Mouse (Mus musculus) thymus, adult 2 months (tissue): ENCODE measurements around the gene Rapgef5. TPM values are rescaled to one million over a fixed set of nuclear protein-coding genes. Genes with fewer than 3 reads are reported as not detected.

Experiments used
- DNase-seq: peaks from one replicate; pipeline ENCODE4 v3.0.0; 2021
- H3K27ac ChIP-seq: fragments of 200-500 bp; 2 replicates; pipeline ENCODE4 v1.5.1; 2012; ENCODE audit warnings: low read length, control low read depth; ENCODE audit not compliant: control insufficient read depth, insufficient read depth
- H3K27me3 ChIP-seq: fragments of 200-500 bp; 2 replicates; pipeline ENCODE4 v1.6.1; 2012; ENCODE audit warnings: mild to moderate bottlenecking, low read length, moderate library complexity, mixed read lengths; ENCODE audit not compliant: control insufficient read depth, insufficient read depth
- H3K36me3 ChIP-seq: fragments of 200-500 bp; 2 replicates; pipeline ENCODE4 v1.6.1; 2012; ENCODE audit warnings: mild to moderate bottlenecking, low read length, moderate library complexity; ENCODE audit not compliant: control insufficient read depth, insufficient read depth
- H3K4me1 ChIP-seq: fragments of 200-500 bp; replicated peaks from 2 replicates; pipeline ENCODE4 v1.6.1; 2012; ENCODE audit warnings: low read length; ENCODE audit not compliant: control insufficient read depth, insufficient read depth
- H3K4me3 ChIP-seq: fragments of 200-500 bp; 2 replicates; pipeline ENCODE4 v1.5.1; 2012; ENCODE audit warnings: mild to moderate bottlenecking, low read length, control low read depth, moderate library complexity; ENCODE audit not compliant: control insufficient read depth, insufficient read depth
- CTCF ChIP-seq: fragments of 200-500 bp; IDR thresholded peaks from 2 replicates; pipeline ENCODE4 v1.5.1; 2012; ENCODE audit warnings: mild to moderate bottlenecking, control low read depth, low read length, moderate library complexity, borderline replicate concordance; ENCODE audit not compliant: control insufficient read depth, poor library complexity, insufficient read depth; ENCODE audit errors: extremely low read depth
- POLR2A ChIP-seq: fragments of 200-500 bp; IDR thresholded peaks from 2 replicates; pipeline ENCODE4 v1.6.1; 2012; ENCODE audit warnings: mild to moderate bottlenecking, low read length, control low read depth, moderate library complexity; ENCODE audit not compliant: control insufficient read depth, poor library complexity, insufficient read depth; ENCODE audit errors: extremely low read depth
- WGBS: fragments of 180-500 bp; shearing (Covaris S2); methylation state at CpG from one replicate; pipeline ENCODE4 v1.1.7; 2018; 5-methylcytosine and 5-hydroxymethylcytosine counted together
- polyA plus RNA-seq: library from polyadenylated mRNA; depleted of rRNA; stranded (reverse); fragments of >200 nt; gene quantifications from 2 replicates; pipeline ENCODE4 v1.2.3, GENCODE M21; 2012

Rapgef5 gene
- polyA plus RNA-seq, 1 experiment = 5.6 TPM

GRCm38 (mm10) chr12:117674511-117674910 is 158.2 kb downstream of the Rapgef5 start:
- 95% methylated on average over 2 of the region's 2 CpGs for WGBS
- no peak for DNase-seq
- H3K4me3 ChIP-seq = no peak overlapping the region
- no peaks in the 10 kb centered on the region for H3K36me3 ChIP-seq
- no peaks in the 10 kb centered on the region for H3K4me1 ChIP-seq
- no peaks in the 10 kb centered on the region for H3K27me3 ChIP-seq
- TF ChIP-seq CTCF (no peak), POLR2A (no peak)
- H3K27ac ChIP-seq = no peak overlapping the region

GRCm38 (mm10) chr12:117676265-117676664 is 160.0 kb downstream of the Rapgef5 start:
- Histone ChIP-seq H3K36me3 (no peaks in the 10 kb centered on the region), H3K27me3 (no peaks in the 10 kb centered on the region), H3K4me1 (no peaks in the 10 kb centered on the region), H3K4me3 (no peak overlapping the region), H3K27ac (no peak overlapping the region)
- 99% methylated on average over 4 of the region's 4 CpGs for WGBS
- TF ChIP-seq POLR2A (no peak), CTCF (no peak)
- DNase-seq = no peak

- DNase-seq = no peak
- WGBS = 60% methylated on average over 3 of the region's 3 CpGs
- Histone ChIP-seq H3K4me3 (no peak overlapping the region), H3K27ac (no peak overlapping the region), H3K4me1 (no peaks in the 10 kb centered on the region), H3K36me3 (no peaks in the 10 kb centered on the region), H3K27me3 (no peaks in the 10 kb centered on the region)
- no peak for TF ChIP-seq CTCF
- TF ChIP-seq POLR2A = no peak
Observed at GRCm38 (mm10) chr12:117678916-117679315, 162.6 kb downstream of the Rapgef5 start.

DNA sequence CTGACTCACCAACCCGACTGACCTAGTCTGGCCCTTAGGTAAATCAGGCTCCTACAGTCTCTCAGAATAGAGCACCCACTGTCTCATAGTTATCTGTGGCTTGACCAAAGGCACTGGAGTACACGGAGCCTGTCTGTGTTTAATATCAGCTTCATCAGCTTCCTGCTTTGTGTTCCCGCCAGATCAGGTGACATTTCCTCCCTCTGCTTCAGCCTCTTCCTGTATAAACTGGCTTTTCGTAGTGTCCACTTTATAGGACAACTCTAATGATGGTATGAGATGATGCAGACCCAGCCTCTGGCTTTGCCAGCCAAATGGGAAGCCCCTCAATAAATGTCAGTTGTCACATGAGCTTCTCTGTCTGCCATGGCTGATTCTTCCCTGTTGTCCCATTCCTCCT is 163.5 kb downstream of the Rapgef5 start:
- TF ChIP-seq CTCF (no peak), POLR2A (no peak)
- Histone ChIP-seq H3K27ac (no peak overlapping the region), H3K36me3 (no peaks in the 10 kb centered on the region), H3K4me1 (no peaks in the 10 kb centered on the region), H3K4me3 (no peak overlapping the region), H3K27me3 (no peaks in the 10 kb centered on the region)
- DNase-seq = no peak
- 64% methylated on average over 4 of the region's 4 CpGs for WGBS

- no peaks in the 10 kb centered on the region for H3K36me3 ChIP-seq
- WGBS = 91% methylated on average over 4 of the region's 4 CpGs
- H3K4me1 ChIP-seq = no peaks in the 10 kb centered on the region
- H3K4me3 ChIP-seq = no peak overlapping the region
- TF ChIP-seq CTCF = no peak
- TF ChIP-seq POLR2A = no peak
- H3K27me3 ChIP-seq = no peaks in the 10 kb centered on the region
- no peak overlapping the region for H3K27ac ChIP-seq
- no peak for DNase-seq
Observed at GRCm38 (mm10) chr12:117681273-117681672, 165.0 kb downstream of the Rapgef5 start.

DNA sequence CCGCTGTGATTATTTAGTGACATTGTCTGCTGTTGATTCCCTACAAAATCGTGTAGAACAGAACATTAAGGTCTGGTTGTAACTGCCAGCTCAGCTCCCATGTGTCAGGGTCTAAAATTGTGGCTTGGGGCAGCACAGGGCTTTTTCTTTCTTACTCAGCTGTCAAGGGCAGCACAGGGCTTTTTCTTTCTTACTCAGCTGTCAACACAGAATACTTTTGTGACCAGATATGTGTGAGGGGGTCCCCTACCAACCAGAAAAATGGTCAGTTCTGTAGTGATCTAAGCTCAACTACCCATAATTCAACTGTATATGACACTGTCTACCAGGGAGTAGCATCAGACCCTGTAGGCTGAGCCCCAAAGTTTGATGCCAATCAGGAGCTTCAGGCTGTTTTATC is 167.1 kb downstream of the Rapgef5 start:
- Histone ChIP-seq H3K27ac (no peak overlapping the region), H3K4me1 (no peaks in the 10 kb centered on the region), H3K4me3 (no peak overlapping the region), H3K27me3 (no peaks in the 10 kb centered on the region), H3K36me3 (no peaks in the 10 kb centered on the region)
- WGBS = 92% methylated on average over 2 of the region's 2 CpGs
- no peak for DNase-seq
- TF ChIP-seq POLR2A (no peak), CTCF (no peak)

GRCm38 (mm10) chr12:117683984-117684383 is 167.7 kb downstream of the Rapgef5 start:
- Histone ChIP-seq H3K36me3 (no peaks in the 10 kb centered on the region), H3K4me1 (no peaks in the 10 kb centered on the region), H3K27ac (no peak overlapping the region), H3K27me3 (no peaks in the 10 kb centered on the region), H3K4me3 (no peak overlapping the region)
- DNase-seq = no peak
- TF ChIP-seq POLR2A = no peak
- no peak for TF ChIP-seq CTCF
- 96% methylated on average over 3 of the region's 3 CpGs for WGBS
